Mouse (Mus musculus): ENCODE data around the gene Cyp1a1. TPM values are rescaled to one million over a fixed set of nuclear protein-coding genes. Genes with fewer than 3 reads are reported as not detected.
"Not testable (repeated sequence)": the region's sequence is repeated elsewhere in the genome, so short reads cannot be mapped to it uniquely, and the experiment has no call there.

The Cyp1a1 gene
- total RNA-seq, 2 experiments from 2014 or later = 0.13 TPM; not detected in 1

DNA sequence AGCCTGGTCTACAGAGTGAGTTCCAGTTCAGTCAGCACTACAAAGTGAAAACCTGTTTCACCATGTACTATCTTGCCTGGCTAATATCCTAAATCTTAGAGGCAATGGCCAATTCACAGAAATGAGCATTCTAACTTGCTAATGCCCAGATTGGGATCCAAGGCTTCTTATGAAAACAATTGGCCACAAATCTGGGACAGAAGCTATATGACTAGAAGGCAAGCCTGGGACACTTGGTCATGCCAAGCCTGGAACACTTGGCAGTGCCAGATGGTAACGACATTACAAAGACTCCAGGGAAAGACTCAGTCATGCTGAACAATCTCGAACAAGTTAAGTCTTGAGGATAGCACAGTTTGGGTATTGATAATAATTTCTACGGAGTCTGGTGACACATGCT, 18.8 kb downstream of the Cyp1a1 start:
- DNase-seq = no peak

DNA sequence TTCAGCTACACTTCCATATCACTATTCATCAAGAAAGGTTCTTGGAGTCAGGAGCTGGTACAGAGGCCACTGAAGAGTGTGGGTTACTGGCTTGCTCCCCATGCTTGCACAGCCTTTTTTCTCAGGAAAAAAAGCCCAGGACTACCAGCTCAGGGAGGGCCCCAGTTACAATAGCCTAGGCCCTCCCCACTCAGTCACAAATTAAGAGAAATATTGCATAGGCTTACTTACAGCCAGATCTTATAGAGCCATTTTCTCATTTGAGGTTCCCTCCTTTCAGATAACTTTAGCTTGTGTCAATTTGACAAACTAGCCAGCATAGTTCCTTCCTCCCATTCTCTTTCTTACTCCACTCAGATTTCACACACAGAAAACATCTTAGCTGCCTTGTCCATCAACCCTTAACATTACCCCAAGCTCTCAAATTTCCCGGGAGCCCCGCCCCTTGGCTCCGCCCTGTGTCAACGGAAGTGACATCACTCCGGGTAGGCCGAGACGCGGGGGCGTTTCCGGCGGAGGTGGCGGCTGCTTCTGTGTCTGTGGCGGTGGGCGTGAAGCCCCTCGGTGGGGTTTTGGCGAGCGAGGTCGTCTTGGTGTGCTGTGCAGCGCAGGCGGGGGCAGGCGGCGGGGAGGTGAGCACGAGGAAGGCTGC, 20.5 kb downstream of the Cyp1a1 start, which contains the start of gene Edc3:
Edc3 (plus strand) TSS at position 473 of the 652 bp plus-strand sequence.
- DNase-seq = peak; percentile 92 to 94

- peak; percentile 34 to 53 for DNase-seq
These were observed 21.1 kb downstream of the Cyp1a1 start for GRCm38 (mm10) chr9:57708720-57709274.

GRCm38 (mm10) chr9:57710214-57710613, 22.5 kb downstream of the Cyp1a1 start:
- DNase-seq = not testable (repeated sequence)

GRCm38 (mm10) chr9:57712194-57712593, 24.5 kb downstream of the Cyp1a1 start:
- no peak for DNase-seq

- peak in 1 of 2 experiments; percentile 23 for DNase-seq
These were observed 30.7 kb downstream of the Cyp1a1 start for GRCm38 (mm10) chr9:57718408-57718807.

DNA sequence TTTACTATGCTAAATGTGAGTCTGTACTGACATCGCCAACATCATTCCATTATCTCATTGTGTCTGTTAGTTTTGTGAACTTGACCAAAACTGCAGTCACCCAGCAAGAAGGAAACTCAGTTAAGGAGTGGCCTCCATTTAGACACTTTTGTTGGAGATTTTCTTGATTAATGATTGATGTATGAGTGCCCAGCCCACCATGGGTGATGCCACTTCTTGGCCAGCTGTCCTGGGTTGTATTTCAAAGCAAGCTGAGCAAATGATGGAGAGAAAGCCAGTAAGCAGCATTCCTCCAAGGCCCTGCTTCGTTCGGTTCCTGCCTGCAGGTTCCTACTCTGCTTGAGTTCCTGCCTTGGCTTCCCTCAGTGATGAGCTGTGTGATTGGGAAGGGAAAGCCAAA, 33.0 kb downstream of the Cyp1a1 start:
- no peak for DNase-seq

DNA sequence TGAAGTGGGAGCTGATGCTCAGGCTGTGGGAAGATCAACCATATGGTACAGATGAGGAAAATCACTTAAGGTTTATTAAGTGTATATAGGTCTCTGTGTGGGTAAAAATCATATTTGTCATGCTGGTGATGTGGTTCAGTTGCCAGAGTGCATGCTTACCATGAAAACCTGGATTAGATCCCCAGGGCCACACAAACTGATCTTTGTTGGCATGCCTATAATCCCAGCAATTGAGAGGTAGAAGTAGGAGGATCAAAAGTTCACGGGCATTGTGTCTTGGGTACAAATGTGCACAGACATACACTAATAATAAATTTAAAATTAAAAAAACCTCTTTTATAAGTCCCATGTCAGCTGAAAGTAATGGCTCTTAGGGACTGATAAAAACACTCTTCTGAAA, 34.6 kb downstream of the Cyp1a1 start:
- DNase-seq = no peak

- DNase-seq = peak; percentile 42 to 56
These were observed 35.6 kb downstream of the Cyp1a1 start for GRCm38 (mm10) chr9:57723315-57723715.

- DNase-seq = no peak
These were observed 36.1 kb downstream of the Cyp1a1 start for GRCm38 (mm10) chr9:57723796-57724195.

GRCm38 (mm10) chr9:57724701-57725100, 37.0 kb downstream of the Cyp1a1 start:
- DNase-seq = no peak

DNA sequence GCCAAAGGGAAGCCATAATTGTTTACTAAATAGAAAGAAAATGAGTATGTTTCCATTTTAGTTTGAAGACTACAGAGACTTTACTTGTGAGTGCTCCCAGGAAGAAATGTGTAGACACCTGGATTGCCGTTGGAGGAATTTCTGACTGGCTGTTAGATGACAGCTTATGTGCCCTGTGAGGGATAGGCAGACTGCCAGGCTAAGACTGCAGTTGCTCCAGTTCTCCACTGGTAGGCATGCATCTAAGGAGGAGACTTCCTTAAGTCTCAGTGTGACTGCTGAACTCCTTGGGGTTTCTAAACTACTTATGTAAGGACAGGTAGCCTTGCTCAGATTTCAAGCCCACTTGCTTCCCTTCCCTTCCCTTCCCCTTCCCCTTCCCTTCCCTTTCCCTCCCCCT, 40.6 kb downstream of the Cyp1a1 start:
- DNase-seq = no peak

GRCm38 (mm10) chr9:57733606-57734005, 45.9 kb downstream of the Cyp1a1 start:
- DNase-seq = no peak

GRCm38 (mm10) chr9:57739863-57740262, 52.1 kb downstream of the Cyp1a1 start:
- DNase-seq = no peak

- DNase-seq = peak; percentile 38 to 65
These were observed 56.8 kb downstream of the Cyp1a1 start for GRCm38 (mm10) chr9:57744462-57745091.

- no peak for DNase-seq
These were observed 59.3 kb downstream of the Cyp1a1 start for GRCm38 (mm10) chr9:57747067-57747466.

DNA sequence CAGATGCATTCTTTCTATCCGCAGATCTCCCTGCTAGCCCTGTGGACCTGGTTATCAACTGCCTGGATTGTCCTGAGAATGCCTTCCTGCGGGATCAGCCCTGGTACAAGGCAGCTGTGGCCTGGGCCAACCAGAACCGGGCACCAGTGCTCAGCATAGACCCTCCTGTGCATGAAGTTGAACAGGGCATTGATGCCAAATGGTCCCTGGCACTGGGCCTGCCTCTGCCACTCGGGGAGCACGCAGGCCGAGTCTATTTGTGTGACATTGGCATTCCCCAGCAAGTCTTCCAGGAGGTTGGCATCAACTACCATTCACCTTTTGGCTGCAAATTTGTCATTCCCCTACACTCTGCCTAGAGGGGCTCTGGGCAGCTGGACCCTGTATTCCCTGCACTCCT, 60.4 kb downstream of the Cyp1a1 start:
- peak in 1 of 2 experiments; percentile 26 for DNase-seq

GRCm38 (mm10) chr9:57748831-57749230, 61.1 kb downstream of the Cyp1a1 start:
- no peak for DNase-seq

DNA sequence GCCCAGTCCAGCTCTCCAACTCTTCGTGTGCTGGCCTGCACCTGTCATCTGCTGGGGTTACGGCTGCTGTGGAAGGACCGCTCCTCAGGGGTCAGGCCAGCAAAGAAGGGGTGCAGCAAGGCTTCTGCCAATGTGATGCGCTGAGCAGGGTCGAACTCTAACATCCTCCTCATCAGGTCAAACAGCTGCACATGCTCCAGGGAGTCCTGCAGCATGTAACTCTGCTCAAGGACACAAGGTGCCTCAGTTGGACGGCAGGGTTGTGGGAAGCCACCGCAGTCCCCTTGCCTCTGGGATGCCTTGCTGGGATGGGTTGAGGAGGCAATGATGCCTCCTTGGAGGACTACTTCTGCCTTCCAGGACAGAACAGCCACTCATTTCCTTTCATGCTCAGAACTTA, 63.2 kb downstream of the Cyp1a1 start:
- DNase-seq = no peak

All from adrenal gland, postnatal 36 days (tissue).